Mouse (Mus musculus) forebrain, embryonic 15.5 days (tissue): Measurements from ENCODE around the gene Capn8. TPM values are rescaled to one million over a fixed set of nuclear protein-coding genes. Genes with fewer than 3 reads are reported as not detected.

Source experiments
- ATAC-seq: fragments of 200-750 bp; cut with Nextera tagmentation; replicated peaks from 2 replicates; pipeline ENCODE4 v1.8.0; 2017; ENCODE audit warnings: mild to moderate bottlenecking, moderate TSS enrichment, moderate library complexity
- H3K27ac ChIP-seq: fragments of 300-500 bp; sonication (generic); replicated peaks from 2 replicates; pipeline ENCODE4 v1.5.1; 2015; ENCODE audit warnings: mild to moderate bottlenecking, inconsistent platforms
- H3K27me3 ChIP-seq: fragments of 300-500 bp; sonication (generic); 2 replicates; pipeline ENCODE4 v1.6.1; 2015; ENCODE audit warnings: inconsistent platforms
- H3K36me3 ChIP-seq: fragments of 300-500 bp; sonication (generic); 2 replicates; pipeline ENCODE4 v1.6.1; 2015; ENCODE audit warnings: mild to moderate bottlenecking, inconsistent platforms
- H3K4me1 ChIP-seq: fragments of 300-500 bp; sonication (generic); 2 replicates; pipeline ENCODE4 v1.6.1; 2015; ENCODE audit warnings: inconsistent platforms
- H3K4me2 ChIP-seq: fragments of 300-500 bp; sonication (generic); replicated peaks from 2 replicates; pipeline ENCODE4 v1.6.1; 2015; ENCODE audit warnings: mild to moderate bottlenecking, inconsistent platforms
- H3K4me3 ChIP-seq: fragments of 300-500 bp; sonication (generic); 2 replicates; pipeline ENCODE4 v1.5.1; 2015; ENCODE audit warnings: mild to moderate bottlenecking, inconsistent platforms
- H3K9ac ChIP-seq: fragments of 300-500 bp; sonication (generic); replicated peaks from 2 replicates; pipeline ENCODE4 v1.6.1; 2015; ENCODE audit warnings: mild to moderate bottlenecking, inconsistent platforms
- H3K9me3 ChIP-seq: fragments of 300-500 bp; sonication (generic); 2 replicates; pipeline ENCODE4 v1.6.1; 2016; ENCODE audit warnings: inconsistent platforms
- WGBS: fragments of 180-500 bp; shearing (Covaris S2); methylation state at CpG from one replicate; pipeline ENCODE4 v1.1.7; 2015; ENCODE audit warnings: mixed read lengths; 5-methylcytosine and 5-hydroxymethylcytosine counted together
- polyA plus RNA-seq: library from polyadenylated mRNA; unstranded; fragments of >200 nt; fragmentation: Nextera tagmentation; extraction: Ambion mirVana; gene quantifications from 2 replicates; pipeline ENCODE4 v1.2.1, GENCODE M21; 2015

The Capn8 gene
- polyA plus RNA-seq, 1 experiment from 2014 or later = 0.06 TPM

- H3K4me1 ChIP-seq = peaks cover 4% of the 10 kb centered on the region; the same call in 1 of the 2 replicates
- H3K4me2 ChIP-seq = no peak overlapping the region
- H3K9ac ChIP-seq = no peak overlapping the region
- H3K27ac ChIP-seq = no peak overlapping the region; the same call in 1 of the 2 replicates
- H3K27me3 ChIP-seq = no peaks in the 10 kb centered on the region
- ATAC-seq = no peak
- H3K9me3 ChIP-seq = no peaks in the 10 kb centered on the region
- WGBS = 36% methylated on average over 11 of the region's 11 CpGs
- no peak overlapping the region for H3K4me3 ChIP-seq
- H3K36me3 ChIP-seq = no peaks in the 10 kb centered on the region
These were observed 105.9 kb downstream of the Capn8 start for GRCm38 (mm10) chr1:182670563-182671342.

GRCm38 (mm10) chr1:182671343-182671624, 106.5 kb downstream of the Capn8 start:
- no peak for ATAC-seq
- H3K27ac ChIP-seq = no peak overlapping the region

GRCm38 (mm10) chr1:182675346-182675745, 110.5 kb downstream of the Capn8 start:
- H3K27me3 ChIP-seq = no peaks in the 10 kb centered on the region
- no peaks in the 10 kb centered on the region for H3K36me3 ChIP-seq
- H3K4me1 ChIP-seq = peaks cover 4% of the 10 kb centered on the region; the same call in 1 of the 2 replicates
- no peak overlapping the region for H3K9ac ChIP-seq
- H3K4me3 ChIP-seq = no peak overlapping the region
- no peak for ATAC-seq
- no peaks in the 10 kb centered on the region for H3K9me3 ChIP-seq
- H3K27ac ChIP-seq = no peak overlapping the region
- WGBS = 67% methylated on average over 8 of the region's 8 CpGs
- no peak overlapping the region for H3K4me2 ChIP-seq

More at GRCm38 (mm10) chr1:182671343-182671624, 106.5 kb downstream of the Capn8 start:
- H3K4me1 ChIP-seq = peaks cover 4% of the 10 kb centered on the region; the same call in 1 of the 2 replicates
- no peaks in the 10 kb centered on the region for H3K27me3 ChIP-seq
- no peak overlapping the region for H3K4me2 ChIP-seq
- WGBS = 35% methylated on average over 4 of the region's 4 CpGs
- no peak overlapping the region for H3K9ac ChIP-seq
- H3K36me3 ChIP-seq = no peaks in the 10 kb centered on the region
- H3K9me3 ChIP-seq = no peaks in the 10 kb centered on the region
- no peak overlapping the region for H3K4me3 ChIP-seq

DNA sequence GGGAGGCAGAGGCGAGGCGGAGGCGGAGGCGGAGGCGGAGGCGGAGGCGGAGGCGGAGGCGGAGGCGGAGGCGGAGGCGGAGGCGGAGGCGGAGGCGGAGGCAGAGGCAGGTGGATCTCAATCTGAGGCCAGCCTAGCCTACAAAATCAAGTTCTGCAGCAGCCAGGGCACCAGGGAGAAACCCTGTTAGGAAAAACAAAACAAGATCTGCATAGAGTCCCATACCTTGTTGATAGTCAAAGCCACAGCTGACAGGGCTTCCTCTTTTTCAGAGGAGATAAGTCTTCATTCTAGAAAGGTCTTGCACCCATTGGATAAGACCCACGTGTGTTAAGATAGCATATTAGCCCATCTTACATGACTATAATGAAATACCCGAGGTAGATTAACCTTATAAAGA, 113.3 kb downstream of the Capn8 start:
- WGBS = 95% methylated on average over 17 of the region's 17 CpGs
- Histone ChIP-seq H3K9ac (no peak overlapping the region), H3K36me3 (no peaks in the 10 kb centered on the region), H3K4me2 (no peak overlapping the region), H3K9me3 (no peaks in the 10 kb centered on the region), H3K27ac (no peak overlapping the region), H3K4me3 (no peak overlapping the region), H3K4me1 (peaks cover 10% of the 10 kb centered on the region; the same call in 1 of the 2 replicates), H3K27me3 (no peaks in the 10 kb centered on the region)
- no peak for ATAC-seq

- no peak for ATAC-seq
- 62% methylated on average over 3 of the region's 3 CpGs for WGBS
- no peak overlapping the region for H3K4me2 ChIP-seq
These were observed 114.4 kb downstream of the Capn8 start for GRCm38 (mm10) chr1:182679169-182679568.

GRCm38 (mm10) chr1:182679582-182679981, 114.8 kb downstream of the Capn8 start:
- Histone ChIP-seq H3K27ac (no peak overlapping the region), H3K36me3 (no peaks in the 10 kb centered on the region), H3K4me1 (peaks cover 10% of the 10 kb centered on the region; the same call in 1 of the 2 replicates), H3K27me3 (no peaks in the 10 kb centered on the region), H3K4me2 (no peak overlapping the region), H3K9me3 (no peaks in the 10 kb centered on the region), H3K4me3 (no peak overlapping the region), H3K9ac (no peak overlapping the region)
- ATAC-seq = no peak
- 61% methylated on average over 7 of the region's 7 CpGs for WGBS

More at GRCm38 (mm10) chr1:182679169-182679568, 114.4 kb downstream of the Capn8 start:
- H3K27me3 ChIP-seq = no peaks in the 10 kb centered on the region
- H3K9ac ChIP-seq = no peak overlapping the region
- H3K4me1 ChIP-seq = peaks cover 10% of the 10 kb centered on the region; the same call in 1 of the 2 replicates
- no peak overlapping the region for H3K4me3 ChIP-seq
- no peak overlapping the region for H3K27ac ChIP-seq
- H3K36me3 ChIP-seq = no peaks in the 10 kb centered on the region
- H3K9me3 ChIP-seq = no peaks in the 10 kb centered on the region

Other genes with a start within 250 kb of the Capn8 start
- 30.2 and 36.0 TPM in 2 replicates for gene Fbxo28, start 223.4 kb upstream of the Capn8 start, polyA plus RNA-seq
- gene Trp53bp2, start 155.8 kb upstream of the Capn8 start, polyA plus RNA-seq = 26.5 and 26.9 TPM in 2 replicates
- gene Capn2, start 47.4 kb upstream of the Capn8 start, polyA plus RNA-seq = 70.3 and 72.9 TPM in 2 replicates
- gene Ccdc185, start 184.2 kb downstream of the Capn8 start, polyA plus RNA-seq = not detected in 2 replicates
- 33.6 and 36.7 TPM in 2 replicates for gene Susd4, start 198.9 kb downstream of the Capn8 start, polyA plus RNA-seq